Mouse (Mus musculus) intestine, postnatal 0 days (tissue): Measurements from ENCODE around the gene Lrp5. TPM values are rescaled to one million over a fixed set of nuclear protein-coding genes. Genes with fewer than 3 reads are reported as not detected.
"Not testable (repeated sequence)": the region's sequence is repeated elsewhere in the genome, so short reads cannot be mapped to it uniquely, and the experiment has no call there.

Experiments used
- ATAC-seq: fragments of 200-750 bp; cut with Nextera tagmentation; 2 replicates; pipeline ENCODE4 v1.8.0; 2017; ENCODE audit warnings: mild to moderate bottlenecking, moderate TSS enrichment, moderate library complexity
- H3K27ac ChIP-seq: fragments of 300-500 bp; sonication (generic); 2 replicates; pipeline ENCODE4 v1.5.1; 2014; ENCODE audit warnings: mild to moderate bottlenecking, low read depth, low read length, moderate library complexity
- H3K27me3 ChIP-seq: fragments of 300-500 bp; sonication (generic); replicated peaks from 2 replicates; pipeline ENCODE4 v1.6.1; 2014; ENCODE audit warnings: low read length, mixed read lengths; ENCODE audit not compliant: control insufficient read depth, insufficient read depth
- H3K36me3 ChIP-seq: fragments of 300-500 bp; sonication (generic); 2 replicates; pipeline ENCODE4 v1.6.1; 2014; ENCODE audit warnings: mild to moderate bottlenecking, moderate library complexity; ENCODE audit not compliant: control insufficient read depth, insufficient read depth
- H3K4me1 ChIP-seq: fragments of 300-500 bp; sonication (generic); replicated peaks from 2 replicates; pipeline ENCODE4 v1.6.1; 2014; ENCODE audit warnings: antibody characterized with exemption, low read length, mixed read lengths; ENCODE audit not compliant: control insufficient read depth, insufficient read depth
- H3K4me2 ChIP-seq: fragments of 300-500 bp; sonication (generic); replicated peaks from 2 replicates; pipeline ENCODE4 v1.6.1; 2014; ENCODE audit warnings: low read depth, mild to moderate bottlenecking, moderate library complexity
- H3K4me3 ChIP-seq: fragments of 300-500 bp; sonication (generic); 2 replicates; pipeline ENCODE4 v1.5.1; 2014; ENCODE audit warnings: low read depth, low read length
- H3K9ac ChIP-seq: fragments of 300-500 bp; sonication (generic); 2 replicates; pipeline ENCODE4 v1.6.1; 2014; ENCODE audit warnings: mild to moderate bottlenecking, low read depth, low read length
- H3K9me3 ChIP-seq: fragments of 300-500 bp; sonication (generic); 2 replicates; pipeline ENCODE4 v1.6.1; 2016; ENCODE audit warnings: mixed run types; ENCODE audit not compliant: control insufficient read depth
- CTCF ChIP-seq: sonication (generic); IDR thresholded peaks from 2 replicates; pipeline ENCODE4 v1.5.1; 2016; ENCODE audit warnings: low read depth, mild to moderate bottlenecking, control low read depth, antibody characterized with exemption, moderate library complexity
- WGBS: fragments of 180-500 bp; shearing (Covaris S2); extraction: QIAGEN DNeasy Blood & Tissue Kit; methylation state at CpG from one replicate; pipeline ENCODE4 v1.1.7; 2014; 5-methylcytosine and 5-hydroxymethylcytosine counted together
- polyA plus RNA-seq: library from polyadenylated mRNA; unstranded; fragments of >200 nt; fragmentation: Nextera tagmentation; extraction: Ambion mirVana; gene quantifications from 2 replicates; pipeline ENCODE4 v1.2.1, GENCODE M21; 2015

The Lrp5 gene
- polyA plus RNA-seq, 1 experiment from 2014 or later: 2.8 TPM

GRCm38 (mm10) chr19:3667979-3668378 lies 18.4 kb downstream of the Lrp5 start:
- Histone ChIP-seq H3K4me2 (no peak overlapping the region; the same call in 1 of the 2 replicates), H3K27me3 (no peaks in the 10 kb centered on the region), H3K4me3 (no peak overlapping the region), H3K36me3 (no peaks in the 10 kb centered on the region; the same call in 1 of the 2 replicates), H3K4me1 (no peaks in the 10 kb centered on the region; the same call in 1 of the 2 replicates), H3K27ac (0 out of 2 replicates have a peak overlapping the region, but pooled peaks have one; percentile 3), H3K9ac (no peak overlapping the region), H3K9me3 (no peaks in the 10 kb centered on the region)
- TF ChIP-seq CTCF: peak; percentile 51
- 69% methylated on average over 11 of the region's 11 CpGs for WGBS
- no peak for ATAC-seq

- ATAC-seq: no peak
- Histone ChIP-seq H3K4me3 (no peak overlapping the region), H3K4me2 (no peak overlapping the region), H3K27me3 (no peaks in the 10 kb centered on the region), H3K27ac (no peak overlapping the region), H3K9me3 (no peaks in the 10 kb centered on the region), H3K4me1 (no peaks in the 10 kb centered on the region; the same call in 1 of the 2 replicates), H3K36me3 (no peaks in the 10 kb centered on the region), H3K9ac (no peak overlapping the region)
- WGBS: 63% methylated on average over 6 of the region's 6 CpGs
- no peak for TF ChIP-seq CTCF
These were observed 19.0 kb downstream of the Lrp5 start for GRCm38 (mm10) chr19:3667155-3667895.

GRCm38 (mm10) chr19:3666632-3667031 lies 19.7 kb downstream of the Lrp5 start:
- no peak overlapping the region for H3K4me3 ChIP-seq
- no peak overlapping the region for H3K27ac ChIP-seq
- TF ChIP-seq CTCF: no peak
- ATAC-seq: no peak
- 74% methylated on average over 2 of the region's 2 CpGs for WGBS
- no peak overlapping the region for H3K4me2 ChIP-seq
- no peaks in the 10 kb centered on the region for H3K27me3 ChIP-seq
- peak overlapping the region; percentile 13; the same call in 1 of the 2 replicates for H3K9ac ChIP-seq
- no peaks in the 10 kb centered on the region for H3K9me3 ChIP-seq
- H3K36me3 ChIP-seq: no peaks in the 10 kb centered on the region
- no peaks in the 10 kb centered on the region; the same call in 1 of the 2 replicates for H3K4me1 ChIP-seq

GRCm38 (mm10) chr19:3665510-3665909 lies 20.9 kb downstream of the Lrp5 start:
- WGBS: 20% methylated on average over 5 of the region's 5 CpGs
- Histone ChIP-seq H3K36me3 (no peaks in the 10 kb centered on the region), H3K27me3 (no peaks in the 10 kb centered on the region), H3K4me2 (no peak overlapping the region), H3K9me3 (no peaks in the 10 kb centered on the region), H3K4me3 (no peak overlapping the region), H3K9ac (no peak overlapping the region), H3K4me1 (no peaks in the 10 kb centered on the region; the same call in 1 of the 2 replicates), H3K27ac (no peak overlapping the region)
- TF ChIP-seq CTCF: no peak
- ATAC-seq: no peak

DNA sequence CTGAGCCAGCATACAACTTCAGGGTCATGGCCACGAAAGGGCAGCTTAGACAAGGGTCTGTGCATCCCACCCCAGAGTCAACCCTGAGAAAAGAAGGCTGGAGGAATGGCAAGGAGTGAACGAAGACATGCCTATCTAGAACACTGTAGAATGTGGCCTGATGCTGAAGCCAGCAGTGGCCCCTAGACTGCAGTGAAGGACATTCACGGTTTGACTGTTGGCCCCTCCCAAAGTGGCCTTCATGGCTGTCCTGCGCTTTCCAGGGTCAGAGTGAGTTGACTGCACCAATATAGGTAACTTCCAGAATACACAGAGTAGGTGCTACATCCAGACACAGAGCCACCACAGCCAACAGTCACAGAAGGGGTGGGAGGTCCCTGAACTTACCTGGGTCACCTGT lies 28.4 kb downstream of the Lrp5 start:
- WGBS: 96% methylated on average over 4 of the region's 4 CpGs
- Histone ChIP-seq H3K9me3 (no peaks in the 10 kb centered on the region), H3K4me1 (no peaks in the 10 kb centered on the region), H3K36me3 (peaks cover 30% of the 10 kb centered on the region), H3K4me3 (no peak overlapping the region), H3K9ac (no peak overlapping the region), H3K4me2 (no peak overlapping the region), H3K27ac (no peak overlapping the region), H3K27me3 (no peaks in the 10 kb centered on the region)
- TF ChIP-seq CTCF: no peak
- ATAC-seq: no peak

- H3K4me3 ChIP-seq, H3K4me1 ChIP-seq, H3K4me2 ChIP-seq, H3K9me3 ChIP-seq, H3K27me3 ChIP-seq, H3K9ac ChIP-seq, ATAC-seq, H3K27ac ChIP-seq: not testable (repeated sequence)
- peaks cover 38% of the 10 kb centered on the region for H3K36me3 ChIP-seq
- 95% methylated on average over 4 of the region's 4 CpGs for WGBS
These were observed 29.3 kb downstream of the Lrp5 start for GRCm38 (mm10) chr19:3657065-3657464.
